Mouse (Mus musculus): ENCODE data around the gene Pwp2.

Pwp2 gene

GRCm38 (mm10) chr10:78184531-78185380 lies at the start of gene Pwp2:
Gene Pwp2 (minus strand): TSS chr10:78185149.
- CTCF ChIA-PET, result interaction anchor here (0.6 to 1.9 kb wide), 17 partner anchors 15 to 320 kb away, joined by 3 to 10 read pairs (median 4); partner anchors contain the start of genes D10Jhu81e (in 1 of the 4) and Rrp1 (in 1 of the 4)
- POLR2A ChIA-PET, result interaction anchor here (0.6 to 2.4 kb wide), 52 partner anchors 9 to 327 kb away, joined by 3 to 26 read pairs (median 4); partner anchors contain the start of genes D10Jhu81e (in 3 of the 4), Pfkl (in 2 of the 4), Rrp1 (in 2 of the 4) and Trappc10 (in 2 of the 4)

DNA sequence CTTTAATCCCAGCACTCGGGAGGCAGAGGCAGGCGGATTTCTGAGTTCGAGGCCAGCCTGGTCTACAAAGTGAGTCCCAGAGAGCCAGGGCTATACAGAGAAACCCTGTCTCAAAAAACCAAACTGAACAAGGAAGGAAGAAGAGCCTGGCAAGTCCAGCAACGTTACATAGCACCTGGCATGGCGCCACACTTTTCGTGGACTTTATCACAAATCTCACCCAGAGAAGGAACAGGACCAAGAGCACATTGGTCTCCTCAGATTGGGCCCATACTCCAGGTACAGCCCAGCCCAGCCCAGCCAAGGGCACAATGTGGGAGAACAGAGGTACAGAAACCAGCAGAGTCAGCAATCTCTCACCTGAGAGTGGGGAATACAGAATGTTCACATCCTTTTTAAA lies 48.8 kb upstream of the Pwp2 start:
- ChIA-PET CTCF (no interaction called here), POLR2A (interaction anchor here in 3 of 4 experiments (0.5 to 1.1 kb wide), 3 partner anchors 9 to 237 kb away, joined by 3 to 4 read pairs (median 3); no protein-coding TSS in a partner anchor)

DNA sequence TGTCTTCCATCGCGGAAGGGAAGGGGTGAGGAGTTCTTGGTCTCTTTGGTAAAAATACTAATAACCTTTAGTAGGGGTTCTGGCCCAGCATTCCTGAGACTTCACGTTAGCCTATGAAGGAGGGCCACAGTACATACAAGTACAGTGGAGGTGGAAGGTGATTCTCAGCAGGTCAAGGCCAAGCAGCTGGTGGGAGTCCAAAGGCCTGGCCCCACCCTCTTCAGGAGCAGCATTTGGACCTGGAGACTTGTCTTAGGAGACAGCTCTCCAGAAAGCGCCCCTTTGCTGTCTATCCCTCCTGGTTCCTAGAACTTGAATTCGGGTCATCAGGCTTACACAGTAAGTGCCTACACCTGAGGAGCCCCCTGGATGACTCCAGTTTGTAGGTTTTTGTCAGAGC lies 48.2 kb upstream of the Pwp2 start:
- ChIA-PET CTCF (no interaction called here), POLR2A (interaction anchor here in 3 of 4 experiments (0.5 to 1.1 kb wide), 3 partner anchors 10 to 238 kb away, joined by 3 to 4 read pairs (median 3); no protein-coding TSS in a partner anchor)

DNA sequence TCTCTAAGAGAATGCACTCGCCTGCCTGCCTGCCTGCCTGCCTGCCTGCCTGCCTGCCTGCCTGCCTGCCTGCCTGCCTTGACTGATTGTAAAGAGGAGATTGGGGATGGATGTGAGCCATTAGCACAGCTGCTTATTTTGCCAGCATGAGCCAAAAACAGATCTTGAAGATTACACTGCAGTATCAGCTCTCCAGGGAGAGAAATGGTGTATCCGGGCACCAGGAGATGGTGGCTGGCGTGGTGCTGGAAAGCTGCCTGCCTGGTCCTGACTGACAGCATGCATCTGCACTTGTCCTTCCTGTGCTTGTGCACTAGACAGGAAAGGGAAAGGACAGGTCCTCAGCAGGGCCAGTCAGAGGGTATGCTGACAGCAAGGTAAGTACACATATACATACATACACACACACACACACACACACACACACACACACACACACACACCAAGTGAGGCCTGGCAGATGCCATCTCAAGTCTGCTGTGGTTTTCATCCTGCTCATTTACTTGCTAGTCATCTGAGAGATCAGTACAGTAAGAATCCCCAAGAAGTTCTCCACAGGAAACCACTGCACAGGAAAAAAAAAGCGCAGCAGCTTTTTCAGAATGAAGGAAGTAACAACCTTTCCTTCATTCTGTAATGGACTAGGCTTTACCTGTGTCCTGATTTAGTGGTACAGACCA lies 47.5 kb upstream of the Pwp2 start:
- ChIA-PET CTCF (no interaction called here), POLR2A (interaction anchor here in 2 of 4 experiments (0.5 to 1.1 kb wide), 2 partner anchors 117 to 154 kb away, joined by 3 to 4 read pairs; no protein-coding TSS in a partner anchor)

GRCm38 (mm10) chr10:78228560-78228928 lies 43.6 kb upstream of the Pwp2 start:
- ChIA-PET CTCF (interaction anchor here in 2 of 4 experiments (1.2 to 1.6 kb wide), 2 partner anchors 51 to 167 kb away, joined by 3 to 4 read pairs; no protein-coding TSS in a partner anchor), POLR2A (interaction anchor here in 1 of 4 experiments (1.4 kb wide), 1 partner anchor 17 kb away, joined by 3 read pairs; the partner anchor contains the start of gene Trappc10)

- CTCF ChIA-PET, result interaction anchor here in 2 of 4 experiments (1.2 to 1.6 kb wide), 2 partner anchors 51 to 167 kb away, joined by 3 to 4 read pairs; no protein-coding TSS in a partner anchor
- POLR2A ChIA-PET, result interaction anchor here in 1 of 4 experiments (1.4 kb wide), 1 partner anchor 17 kb away, joined by 3 read pairs; the partner anchor contains the start of gene Trappc10
Measured at GRCm38 (mm10) chr10:78227875-78228559, 43.1 kb upstream of the Pwp2 start.

- POLR2A ChIA-PET, result interaction anchor here in 1 of 4 experiments (1.9 kb wide), 1 partner anchor 21 kb away, joined by 6 read pairs; the partner anchor contains the start of gene Trappc10
- CTCF ChIA-PET, result no interaction called here
Measured at GRCm38 (mm10) chr10:78224136-78224535, 39.2 kb upstream of the Pwp2 start.

DNA sequence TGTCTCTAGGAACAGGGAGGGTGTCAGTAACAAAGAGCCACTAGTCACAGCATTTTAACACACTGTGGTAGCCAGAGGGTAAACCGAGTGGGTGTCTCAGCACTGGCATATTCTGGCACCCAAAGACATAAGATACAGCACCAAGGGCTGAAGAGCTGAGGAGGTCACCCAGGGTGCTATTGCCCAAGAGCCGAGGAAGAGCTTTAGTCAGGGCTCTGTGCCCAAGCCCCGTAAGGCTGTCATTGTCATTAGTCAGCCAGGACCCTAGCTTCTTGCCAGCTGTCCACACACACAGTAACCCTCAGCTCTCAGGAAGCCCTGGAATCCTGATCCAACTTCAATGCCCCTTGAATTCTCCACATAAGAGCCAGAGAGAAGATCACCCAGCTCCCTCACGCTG lies 38.0 kb upstream of the Pwp2 start:
- CTCF ChIA-PET, result interaction anchor here in 2 of 4 experiments (0.6 to 1.2 kb wide), 2 partner anchors 11 to 172 kb away, joined by 3 to 13 read pairs; no protein-coding TSS in a partner anchor
- POLR2A ChIA-PET, result interaction anchor here in 1 of 4 experiments (1.2 to 1.9 kb wide), 3 partner anchors 12 to 143 kb away, joined by 3 to 8 read pairs (median 6); partner anchors contain the start of gene Trappc10

DNA sequence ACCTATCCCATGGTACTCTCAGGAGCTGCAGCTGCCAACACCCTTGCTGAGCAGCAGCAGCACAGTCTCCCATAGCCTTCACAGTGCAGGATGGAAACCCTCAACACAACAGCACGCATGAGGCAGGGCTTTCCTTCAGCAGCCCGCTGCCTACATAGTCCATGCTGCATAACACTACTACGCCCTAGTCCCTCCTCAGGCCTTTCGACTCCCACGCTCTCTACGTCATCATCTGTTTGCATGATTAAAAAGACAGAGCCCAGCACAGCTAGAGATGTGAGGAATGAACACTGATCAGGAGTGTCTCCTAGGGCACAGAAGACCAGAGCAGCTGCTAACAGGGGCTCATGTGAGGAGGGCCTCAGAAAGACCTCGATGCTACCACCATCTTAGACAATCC lies 36.4 kb upstream of the Pwp2 start:
- ChIA-PET POLR2A (no interaction called here), CTCF (no interaction called here)

- POLR2A ChIA-PET, result interaction anchor here in 1 of 4 experiments (0.7 kb wide), 1 partner anchor 10 kb away, joined by 3 read pairs; no protein-coding TSS in a partner anchor
Measured at GRCm38 (mm10) chr10:78219528-78219927, 34.6 kb upstream of the Pwp2 start.

DNA sequence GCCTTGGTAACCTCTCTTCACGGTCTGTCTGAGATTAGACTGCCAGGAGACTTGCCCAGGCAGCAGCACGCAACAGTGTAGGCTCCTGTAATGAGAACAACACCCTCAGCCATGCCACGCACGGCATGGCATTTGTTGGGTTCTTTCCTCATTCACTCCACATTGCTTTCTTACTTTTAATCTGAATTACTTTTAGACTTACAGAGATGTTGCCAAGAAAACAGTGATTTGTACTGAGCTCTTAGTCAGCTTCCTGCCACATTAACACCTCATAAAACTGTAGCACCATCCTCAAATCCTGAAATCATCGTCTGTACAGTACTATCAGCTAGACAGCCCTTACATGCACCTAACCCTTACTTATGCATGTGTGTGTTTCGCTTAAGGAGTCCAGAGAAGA lies 33.6 kb upstream of the Pwp2 start:
- CTCF ChIA-PET, result no interaction called here
- POLR2A ChIA-PET, result interaction anchor here in 2 of 4 experiments (1.2 kb wide), 2 partner anchors 18 to 26 kb away, joined by 3 read pairs; partner anchors contain the start of gene Trappc10 (in 1 of the 2)

More at GRCm38 (mm10) chr10:78219528-78219927, 34.6 kb upstream of the Pwp2 start:
- CTCF ChIA-PET, result interaction anchor here in 1 of 4 experiments (0.8 kb wide), 1 partner anchor 59 kb away, joined by 3 read pairs; no protein-coding TSS in a partner anchor

DNA sequence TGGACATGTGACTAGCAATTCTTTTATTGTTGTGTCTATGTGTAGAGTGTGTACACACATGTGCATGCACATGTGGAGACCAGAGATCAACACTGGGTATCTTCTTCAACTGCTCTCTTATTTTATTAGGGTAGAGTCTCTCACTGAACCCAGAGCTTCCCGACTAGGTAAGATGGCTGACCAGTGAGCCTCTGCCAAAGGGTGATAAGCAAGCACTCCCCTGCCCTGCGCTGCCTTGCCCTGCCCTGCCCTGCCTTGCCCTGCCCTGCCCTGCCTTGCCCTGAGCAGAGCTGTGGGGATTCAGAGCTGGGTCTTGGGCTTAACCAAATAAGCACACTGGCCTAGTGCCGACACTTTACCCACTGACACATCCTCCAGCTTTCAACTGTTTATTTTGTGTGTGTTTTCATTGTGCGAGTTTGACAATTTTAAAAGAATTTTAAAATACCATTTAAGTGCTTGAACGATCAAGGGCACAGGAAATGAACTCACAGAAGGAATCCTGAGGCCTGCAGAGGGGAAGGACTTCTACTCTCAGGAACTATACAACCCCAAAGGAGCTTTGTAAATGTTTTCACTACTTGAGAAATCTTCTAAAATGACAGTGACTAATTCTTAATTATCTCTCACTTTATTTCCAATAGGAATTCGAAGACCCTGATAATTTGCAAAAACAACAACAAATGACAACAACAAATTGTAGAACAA lies 31.6 kb upstream of the Pwp2 start:
- POLR2A ChIA-PET, result interaction anchor here in 2 of 4 experiments (0.7 to 1.1 kb wide), 3 partner anchors 8 to 248 kb away, joined by 3 read pairs; partner anchors contain the start of gene Pdxk (in 1 of the 2)

DNA sequence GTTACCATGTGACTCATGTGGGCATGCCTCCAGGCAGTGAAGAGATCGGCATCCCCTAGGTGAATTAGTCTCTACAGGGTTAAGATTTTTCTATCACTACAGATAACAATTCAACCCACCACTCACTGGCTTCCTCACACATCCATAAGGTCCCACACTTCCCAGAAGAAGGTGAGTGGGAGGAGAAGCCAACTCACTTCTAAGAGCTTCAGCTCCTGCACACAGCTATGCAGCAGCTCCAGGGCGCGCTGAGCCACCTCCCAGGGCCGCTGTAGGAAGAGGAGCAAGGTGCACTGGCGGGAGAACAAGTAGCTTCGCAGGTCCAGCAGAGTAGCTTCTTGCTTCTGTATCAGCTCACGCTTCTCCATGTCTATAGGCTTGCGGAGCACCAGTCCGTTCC lies 29.4 kb upstream of the Pwp2 start:
- CTCF ChIA-PET, result interaction anchor here in 3 of 4 experiments (0.6 to 1.0 kb wide), 5 partner anchors 52 to 196 kb away, joined by 3 to 4 read pairs (median 3); no protein-coding TSS in a partner anchor
- POLR2A ChIA-PET, result interaction anchor here in 2 of 4 experiments (0.6 to 1.6 kb wide), 6 partner anchors 11 to 205 kb away, joined by 3 to 4 read pairs (median 3); partner anchors contain the start of gene Trappc10 (in 1 of the 2)

More for the DNA sequence above, 31.6 kb upstream of the Pwp2 start:
- CTCF ChIA-PET, result interaction anchor here in 3 of 4 experiments (0.6 to 1.1 kb wide), 3 partner anchors 196 to 291 kb away, joined by 3 to 5 read pairs (median 3); partner anchors contain the start of gene Rrp1 (in 1 of the 3)

GRCm38 (mm10) chr10:78211311-78211710 lies 26.4 kb upstream of the Pwp2 start:
- CTCF ChIA-PET, result interaction anchor here (0.6 to 2.4 kb wide), 35 partner anchors 10 to 242 kb away, joined by 3 to 10 read pairs (median 3); partner anchors contain the start of genes Pfkl (in 2 of the 4), Pwp2 (in 1 of the 4) and Trappc10 (in 1 of the 4)
- POLR2A ChIA-PET, result interaction anchor here in 3 of 4 experiments (0.6 to 1.0 kb wide), 5 partner anchors 9 to 183 kb away, joined by 3 to 5 read pairs (median 3); partner anchors contain the start of gene Pwp2 (in 1 of the 3)

DNA sequence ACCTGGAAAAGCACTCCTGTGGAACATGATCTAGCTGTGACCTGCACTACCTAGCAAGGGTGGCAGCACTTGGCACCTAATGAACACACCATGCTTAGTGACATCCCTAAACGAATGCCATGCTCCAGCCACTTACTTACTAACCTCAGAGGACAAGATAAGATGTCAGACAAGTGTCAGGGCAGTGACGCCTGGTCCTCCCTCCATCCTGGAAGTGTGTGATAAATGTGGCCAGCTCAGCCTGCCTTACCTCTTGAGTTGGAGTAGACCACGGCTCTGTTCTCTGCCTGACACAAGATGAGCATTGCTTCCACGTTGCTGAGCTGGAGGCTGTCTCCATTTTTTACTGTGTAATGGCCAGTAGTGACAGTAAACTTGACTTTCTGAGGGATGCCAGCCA lies 16.2 kb upstream of the Pwp2 start:
- CTCF ChIA-PET, result interaction anchor here in 2 of 4 experiments (1.0 to 1.2 kb wide), 5 partner anchors 10 to 212 kb away, joined by 3 to 5 read pairs (median 3); partner anchors contain the start of genes Pwp2 (in 1 of the 2) and Rrp1 (in 1 of the 2)
- POLR2A ChIA-PET, result interaction anchor here in 2 of 4 experiments (0.9 to 3.0 kb wide), 6 partner anchors 11 to 225 kb away, joined by 3 to 18 read pairs (median 4); partner anchors contain the start of genes Cstb (in 1 of the 2), D10Jhu81e (in 1 of the 2) and Pwp2 (in 1 of the 2)

- ChIA-PET CTCF (interaction anchor here in 2 of 4 experiments (0.6 to 1.0 kb wide), 2 partner anchors 199 to 209 kb away, joined by 3 read pairs; no protein-coding TSS in a partner anchor), POLR2A (interaction anchor here in 1 of 4 experiments (1.4 to 2.1 kb wide), 2 partner anchors 8 to 81 kb away, joined by 4 to 6 read pairs; partner anchors contain the start of gene Pwp2)
Measured at GRCm38 (mm10) chr10:78192933-78193332, 8.0 kb upstream of the Pwp2 start.

Data from embryonic stem cell, embryonic (primary cell).